Mouse (Mus musculus) spleen, postnatal 36 days (tissue): Measurements from ENCODE around the gene Slc9a9.

Experiments
- DNase-seq, 2 experiments: peaks; one replicate each; pipeline ENCODE4 v3.0.0; 2022; ENCODE audit warnings: low spot score in 2 of 2, mixed read lengths in 1 of 2

The Slc9a9 gene

DNA sequence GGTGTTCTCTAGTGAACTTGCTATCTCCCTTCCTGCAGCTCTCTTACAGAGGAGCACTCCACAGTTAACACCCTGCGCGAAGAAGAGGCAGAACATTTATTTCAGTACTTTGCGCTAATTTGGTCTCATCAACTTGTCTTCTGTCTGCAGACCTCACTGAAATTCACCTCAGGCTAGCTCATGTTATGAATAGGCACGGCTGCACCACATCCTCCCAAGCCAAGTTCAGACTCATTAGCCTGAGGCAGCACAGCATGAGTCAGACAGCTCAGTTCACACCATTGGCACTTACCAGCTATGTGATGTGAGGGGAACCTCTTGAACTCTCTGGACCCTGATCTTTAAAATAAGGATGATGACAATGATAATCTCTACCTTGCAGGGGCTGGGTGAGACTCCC, 482.0 kb downstream of the Slc9a9 start:
- no peak for DNase-seq

DNA sequence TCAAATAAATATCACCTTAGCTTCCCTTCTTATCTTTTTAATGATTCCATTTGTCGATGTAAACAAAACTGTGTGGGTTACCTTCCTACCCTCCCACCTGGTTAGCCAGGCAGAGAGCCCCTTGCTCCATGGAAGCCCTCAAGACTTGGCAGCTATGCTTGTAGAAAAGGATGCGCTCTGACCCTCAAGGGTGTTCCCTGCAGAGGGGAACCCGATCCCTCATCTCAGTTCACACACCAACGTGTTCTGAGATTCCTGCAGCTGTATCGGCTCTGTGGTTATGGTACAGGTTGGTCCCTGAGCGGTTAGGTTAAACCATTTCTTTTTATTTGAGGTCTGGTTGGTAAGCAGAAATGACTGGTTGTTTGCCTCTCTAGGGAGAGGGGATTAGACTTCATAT, 484.3 kb downstream of the Slc9a9 start:
- DNase-seq = no peak

DNA sequence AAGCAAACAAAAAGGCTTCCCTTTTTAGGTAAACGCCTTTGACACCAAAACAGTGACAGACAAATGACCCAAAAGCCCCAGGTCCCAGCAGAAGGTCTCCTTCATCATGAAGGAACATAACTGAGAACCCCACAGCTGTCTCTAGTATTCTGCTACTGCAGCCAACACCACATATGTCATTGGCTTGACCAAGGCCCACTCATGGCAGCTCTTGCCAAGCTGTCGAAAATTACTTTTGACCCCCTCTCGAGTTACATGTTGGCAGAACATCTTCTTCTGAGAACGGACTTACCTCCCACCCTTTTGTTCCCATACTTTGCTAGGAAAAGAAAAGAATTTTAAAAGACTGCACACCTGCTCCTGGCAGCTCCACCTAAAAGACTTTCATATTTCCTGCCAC, 488.2 kb downstream of the Slc9a9 start:
- no peak for DNase-seq

DNA sequence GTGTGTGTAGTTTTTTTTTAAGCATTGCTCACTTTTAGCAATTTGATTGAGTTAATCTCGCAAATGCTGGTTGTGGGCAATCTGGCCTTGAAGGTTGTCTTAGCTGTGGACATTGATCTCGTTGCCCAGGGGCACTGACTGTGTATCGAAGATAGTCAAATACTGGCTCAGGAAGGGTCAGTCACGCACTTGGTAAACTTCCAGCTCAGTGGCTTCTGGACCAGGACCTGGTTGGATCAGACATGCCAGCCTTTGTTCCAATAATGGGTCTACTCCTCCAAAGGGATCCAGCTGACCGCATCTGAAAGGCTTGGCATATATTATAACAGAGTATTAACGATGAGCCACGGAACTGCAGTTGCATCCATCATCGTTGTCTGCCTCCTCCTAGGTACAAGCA, 489.2 kb downstream of the Slc9a9 start:
- no peak for DNase-seq

DNA sequence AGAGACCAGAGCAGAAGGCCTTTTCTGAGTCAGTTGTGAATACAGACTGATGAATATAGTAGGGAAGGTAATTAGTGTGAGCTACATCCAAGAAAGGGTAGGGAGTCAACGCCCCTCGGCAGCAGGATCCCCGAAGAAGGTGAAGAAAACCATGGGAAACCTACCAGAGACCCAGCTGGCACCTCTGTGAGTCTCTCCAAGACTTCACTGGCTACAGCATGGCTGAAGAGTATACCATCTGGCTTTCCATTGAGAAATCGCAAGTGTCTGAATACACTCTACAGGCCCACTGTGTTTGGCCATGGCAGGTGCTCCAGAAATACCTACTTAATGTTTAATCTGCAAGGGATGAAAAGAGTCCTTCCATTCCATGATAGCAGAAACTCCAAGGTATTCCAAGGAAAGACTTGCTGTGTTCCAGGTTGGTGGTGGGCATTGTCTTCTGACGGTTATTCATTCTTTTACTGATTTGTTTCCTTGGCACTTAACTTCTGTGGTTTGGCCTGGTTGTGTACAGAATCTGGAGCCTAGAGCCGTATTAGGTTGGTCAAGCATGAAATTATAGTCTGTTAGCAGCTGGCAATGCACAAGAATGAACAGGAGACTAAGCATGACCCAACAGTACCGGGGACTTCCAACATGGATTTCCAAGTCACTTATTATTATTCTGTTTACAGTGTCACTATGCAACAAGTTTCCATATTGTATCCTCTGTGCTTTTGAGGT, 491.0 kb downstream of the Slc9a9 start:
- DNase-seq = no peak

DNA sequence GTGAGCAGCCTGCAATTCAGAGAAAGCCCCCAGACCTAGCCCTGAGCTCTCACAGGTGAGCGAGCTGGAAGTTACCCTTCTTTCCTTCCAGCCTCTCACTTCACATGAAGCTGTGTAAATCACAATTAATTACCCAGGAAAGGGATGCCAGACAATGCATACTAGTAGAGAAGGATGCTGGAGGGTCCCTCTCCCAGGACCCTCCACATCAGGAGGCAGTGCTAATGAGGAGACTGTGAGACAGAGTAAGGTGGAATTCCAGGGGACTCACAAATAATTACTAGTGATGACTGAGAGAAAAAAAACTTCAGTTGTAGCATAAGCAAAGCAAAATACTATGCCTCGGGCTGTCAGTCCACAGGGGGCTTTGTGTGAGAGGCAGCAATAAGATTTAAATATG, 492.0 kb downstream of the Slc9a9 start:
- no peak for DNase-seq

DNA sequence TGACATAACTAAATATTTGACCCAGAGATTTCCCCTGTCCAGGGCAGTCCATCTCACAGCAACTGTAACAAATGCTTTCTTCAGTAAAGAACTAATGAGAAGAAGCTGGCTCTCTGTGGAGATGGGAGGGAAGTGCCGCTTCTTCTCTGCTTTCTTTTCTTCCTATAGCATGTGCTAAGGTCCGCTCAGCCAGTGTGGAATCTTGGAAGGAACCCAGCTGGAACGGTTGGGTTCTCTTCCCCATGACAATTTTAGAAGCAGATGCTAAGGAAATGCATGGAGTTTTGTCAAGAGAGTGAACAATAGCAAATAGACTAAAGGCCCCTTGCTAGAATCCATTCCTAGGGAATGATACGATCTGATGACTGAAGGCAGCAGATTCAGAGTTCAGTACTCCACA, 496.5 kb downstream of the Slc9a9 start:
- no peak for DNase-seq

DNA sequence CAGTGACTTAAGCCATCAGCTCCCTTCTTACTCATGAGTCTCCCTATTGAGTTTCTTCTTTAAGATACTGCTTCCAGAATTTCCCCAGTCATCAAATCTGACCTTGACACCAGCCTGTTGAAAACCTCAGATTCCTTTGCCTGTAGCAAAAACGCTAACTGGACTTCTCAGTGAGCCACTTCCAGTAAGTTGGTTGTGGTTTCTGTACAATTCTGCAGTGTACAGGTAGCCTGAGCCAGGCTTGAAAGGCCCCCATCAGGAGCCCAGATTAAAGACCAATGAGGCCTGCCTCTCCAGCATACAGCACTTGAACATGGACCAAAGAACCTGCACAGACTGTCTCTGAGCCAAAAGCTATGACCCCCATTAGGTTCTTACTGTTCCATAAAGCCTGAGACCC, 498.1 kb downstream of the Slc9a9 start:
- no peak for DNase-seq

DNA sequence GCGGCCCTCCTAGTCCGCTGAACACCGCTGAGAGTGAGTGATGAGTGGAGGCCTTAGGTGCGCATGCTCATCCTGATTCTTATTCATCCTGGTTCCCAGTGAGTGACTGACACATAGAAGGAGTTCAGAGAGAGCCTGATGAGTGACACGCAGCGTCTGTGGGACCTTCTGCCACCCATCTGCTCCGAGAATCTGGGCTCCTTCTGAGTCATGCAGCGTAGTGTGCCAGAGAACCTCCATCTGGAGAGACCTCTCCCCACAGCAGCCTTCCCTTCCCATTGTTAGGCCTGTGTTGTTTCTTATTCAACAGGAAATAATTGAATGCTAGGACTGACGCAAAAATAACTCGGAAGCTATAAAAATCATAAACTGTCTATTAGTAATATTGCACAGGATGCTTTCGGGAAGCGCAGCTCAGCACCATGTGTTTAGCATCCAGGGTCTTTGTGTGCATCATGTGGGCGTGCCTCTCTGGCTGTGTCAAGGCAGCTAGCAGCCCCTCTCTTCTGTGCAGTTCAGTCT, 498.8 kb downstream of the Slc9a9 start:
- no peak for DNase-seq

DNA sequence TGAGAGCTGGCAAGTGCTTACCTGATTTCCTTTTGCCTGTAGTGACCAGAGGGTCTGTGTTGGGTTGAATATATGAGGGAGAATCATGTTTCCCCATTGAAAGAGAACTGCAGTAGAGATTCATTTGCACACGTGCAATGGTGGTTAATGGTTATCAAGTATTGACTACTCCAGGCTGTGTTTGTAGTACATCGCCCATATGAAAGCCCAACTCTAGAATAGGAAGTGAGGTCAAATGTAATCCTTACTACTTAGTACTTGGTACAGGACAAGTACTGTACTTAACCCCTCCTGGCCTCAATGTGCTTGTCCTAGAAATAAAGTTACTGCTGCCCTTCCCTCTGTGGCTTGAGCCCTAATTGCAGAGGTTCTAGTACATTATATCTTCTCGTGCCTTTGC, 508.5 kb downstream of the Slc9a9 start:
- DNase-seq = no peak

DNA sequence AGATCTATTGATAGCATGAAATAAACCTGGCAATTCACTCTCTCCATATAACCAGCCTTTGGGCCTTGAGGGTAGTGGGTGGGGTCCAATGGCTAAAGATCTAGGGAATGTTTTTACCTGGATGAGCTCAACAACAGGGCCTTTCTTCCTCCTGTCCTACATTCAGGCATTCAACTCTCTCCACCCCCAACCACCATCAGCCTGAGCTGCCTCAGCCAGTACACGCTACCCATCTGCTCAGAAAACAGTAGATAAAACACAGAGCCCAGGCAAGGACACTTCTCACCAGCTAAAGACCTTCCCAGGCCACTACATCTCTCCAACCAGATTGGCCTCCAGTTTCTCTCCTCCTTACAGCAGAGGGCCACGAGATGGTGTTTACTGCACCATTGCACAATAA, 510.3 kb downstream of the Slc9a9 start:
- DNase-seq = no peak

DNA sequence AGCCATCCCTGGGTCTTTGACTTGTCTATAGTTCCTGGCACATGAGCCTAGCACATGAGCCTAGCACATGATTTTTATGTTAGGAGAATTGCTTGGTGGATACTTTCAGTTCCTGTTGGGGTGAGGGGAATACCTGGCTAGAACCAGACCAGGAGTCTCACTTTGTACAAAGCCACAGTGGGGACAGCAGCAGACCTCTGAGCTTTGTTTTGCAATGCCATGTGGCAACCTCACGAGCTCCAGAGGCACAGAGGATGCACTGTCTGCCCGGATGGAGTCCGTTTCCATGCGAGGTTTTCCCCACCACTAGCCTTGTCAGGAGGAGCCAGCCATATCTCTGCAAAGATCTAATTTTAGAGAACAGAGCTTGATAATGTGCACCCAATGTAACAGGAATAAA, 510.9 kb downstream of the Slc9a9 start:
- DNase-seq = peak in 1 of 2 experiments; percentile 11

DNA sequence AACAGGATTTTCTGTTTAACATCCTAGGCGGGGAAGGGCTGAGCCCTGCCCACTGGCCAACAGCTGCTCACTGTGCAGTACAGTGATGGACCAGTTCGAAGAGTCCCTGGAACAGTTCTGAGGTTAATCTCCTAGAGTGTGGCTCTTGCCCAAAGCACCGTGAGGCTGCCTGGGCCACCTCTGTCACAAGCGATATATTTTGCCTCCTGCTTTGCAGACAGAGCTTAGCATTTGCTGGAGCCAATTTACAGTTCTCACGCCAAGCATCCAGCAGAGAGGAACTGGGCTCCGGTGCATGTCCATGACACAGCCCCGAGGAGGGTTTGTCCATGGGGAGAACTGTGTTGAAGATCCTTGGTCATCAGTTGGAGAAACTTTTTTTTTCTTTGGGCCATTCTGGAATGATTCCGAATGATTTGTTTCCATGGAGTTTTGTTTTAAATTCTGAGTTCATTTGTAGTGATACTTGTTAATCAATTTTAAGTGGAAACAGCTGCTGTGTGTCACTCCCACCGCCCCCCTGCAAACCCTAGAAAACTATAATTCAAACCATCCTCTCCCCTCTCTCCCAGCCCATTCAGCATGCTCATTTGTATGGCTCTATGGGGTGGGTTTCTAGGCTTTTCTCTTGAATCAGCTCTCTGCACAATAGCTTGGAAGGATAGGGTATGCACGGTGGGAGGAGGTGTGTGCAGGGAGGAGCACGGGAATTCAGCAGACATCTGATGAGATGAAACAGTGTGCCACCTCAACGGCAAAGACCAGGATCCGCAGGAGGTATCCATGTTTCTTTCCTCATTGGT, 511.7 kb downstream of the Slc9a9 start:
- DNase-seq = no peak

DNA sequence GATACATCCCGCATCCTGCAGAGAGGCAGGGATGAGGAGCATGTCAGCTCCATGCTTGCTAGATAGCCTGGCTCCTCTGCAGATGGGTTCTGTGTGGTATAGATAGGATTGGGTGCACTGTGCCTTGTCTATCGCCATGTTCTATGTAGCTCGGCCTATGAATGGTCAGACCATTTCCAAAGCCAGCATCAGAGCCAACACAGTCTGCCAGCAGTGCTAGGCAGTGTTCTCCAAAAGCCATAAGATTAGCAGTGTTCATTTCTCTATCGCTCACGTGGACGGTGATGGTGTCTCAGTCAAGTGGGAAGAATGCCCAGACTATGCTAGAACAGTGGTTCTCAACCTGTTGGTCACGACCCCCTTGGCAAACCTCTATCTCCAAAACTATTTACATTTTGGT, 512.6 kb downstream of the Slc9a9 start:
- DNase-seq = no peak

DNA sequence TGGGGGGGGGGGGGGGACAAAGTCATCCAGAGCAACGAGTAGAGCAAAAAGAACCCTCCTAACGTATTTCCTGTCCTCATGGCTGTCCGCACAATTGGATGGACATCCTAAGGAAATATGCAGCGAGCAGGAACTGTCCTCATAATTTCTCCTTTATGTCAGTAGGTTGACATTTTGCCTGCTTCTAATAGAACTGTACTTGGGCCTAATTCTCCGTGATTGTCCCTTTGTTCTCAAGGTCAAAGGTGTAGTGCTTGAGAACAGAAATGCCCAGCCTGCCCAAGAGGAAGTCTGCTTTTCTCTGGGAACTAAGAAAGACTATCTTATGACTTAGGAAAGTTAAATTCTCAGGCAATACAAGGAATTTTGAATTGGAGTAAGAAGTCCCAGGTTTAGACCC, 514.7 kb downstream of the Slc9a9 start:
- DNase-seq = no peak

DNA sequence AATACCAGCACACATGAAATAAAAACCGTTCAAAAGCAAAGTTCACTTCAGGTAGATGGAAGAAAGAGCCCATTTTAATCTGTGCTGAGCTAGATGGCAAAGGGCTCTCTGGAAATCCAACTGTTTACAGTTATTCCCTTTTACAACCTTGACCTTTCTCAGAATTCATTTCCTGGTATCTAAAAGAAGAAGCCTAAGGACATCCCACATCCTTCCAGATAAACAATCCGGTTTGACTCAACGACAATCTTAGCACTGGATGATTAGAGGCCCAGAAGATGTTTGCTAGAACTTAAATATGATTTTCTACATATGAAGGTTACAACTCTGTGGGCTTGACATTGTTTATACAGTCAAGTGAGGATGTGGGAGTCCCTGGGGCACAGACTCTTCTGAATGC, 516.1 kb downstream of the Slc9a9 start:
- no peak for DNase-seq

DNA sequence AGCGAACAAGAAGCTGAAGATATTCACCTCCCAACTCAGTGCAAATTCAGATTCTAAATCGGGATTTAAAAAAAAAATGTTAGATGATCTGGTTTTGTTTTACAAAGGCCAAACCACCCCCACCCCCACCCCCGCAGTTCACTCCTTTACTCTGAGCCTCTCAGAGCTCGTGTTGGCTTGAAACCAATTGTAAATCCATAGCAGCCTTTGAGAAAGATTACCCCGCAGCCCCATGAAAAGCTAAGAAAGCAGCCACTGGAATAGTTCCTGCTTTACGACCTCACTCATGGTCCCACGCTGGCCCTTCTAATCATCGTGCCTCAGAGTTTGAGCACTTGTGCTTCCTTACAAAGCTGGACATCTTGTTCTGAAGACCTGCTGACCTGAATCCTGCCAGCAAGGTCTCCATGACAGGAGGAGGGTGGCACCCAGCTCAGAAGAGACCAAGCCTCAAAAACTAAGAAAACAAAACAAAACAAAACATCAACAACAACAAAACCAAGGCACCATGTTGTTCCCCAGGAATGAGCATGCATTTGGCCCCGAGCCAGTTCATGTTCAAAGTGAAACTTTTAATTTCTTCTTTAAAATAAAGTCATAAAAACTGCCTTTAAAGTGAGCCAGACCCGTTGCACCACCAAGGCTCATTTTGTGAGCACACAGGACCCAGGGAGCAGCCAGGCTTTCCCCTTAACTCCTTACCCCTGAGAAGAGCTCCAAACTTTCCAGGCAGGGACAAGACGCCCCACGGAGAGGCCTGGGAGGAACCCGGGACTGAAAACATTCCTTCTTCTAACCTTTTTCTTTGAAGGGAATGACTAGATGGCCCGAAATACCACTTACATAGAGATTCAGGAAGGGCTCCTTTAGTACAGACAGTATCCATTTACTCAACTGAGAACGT, 516.9 kb downstream of the Slc9a9 start:
- DNase-seq = no peak

DNA sequence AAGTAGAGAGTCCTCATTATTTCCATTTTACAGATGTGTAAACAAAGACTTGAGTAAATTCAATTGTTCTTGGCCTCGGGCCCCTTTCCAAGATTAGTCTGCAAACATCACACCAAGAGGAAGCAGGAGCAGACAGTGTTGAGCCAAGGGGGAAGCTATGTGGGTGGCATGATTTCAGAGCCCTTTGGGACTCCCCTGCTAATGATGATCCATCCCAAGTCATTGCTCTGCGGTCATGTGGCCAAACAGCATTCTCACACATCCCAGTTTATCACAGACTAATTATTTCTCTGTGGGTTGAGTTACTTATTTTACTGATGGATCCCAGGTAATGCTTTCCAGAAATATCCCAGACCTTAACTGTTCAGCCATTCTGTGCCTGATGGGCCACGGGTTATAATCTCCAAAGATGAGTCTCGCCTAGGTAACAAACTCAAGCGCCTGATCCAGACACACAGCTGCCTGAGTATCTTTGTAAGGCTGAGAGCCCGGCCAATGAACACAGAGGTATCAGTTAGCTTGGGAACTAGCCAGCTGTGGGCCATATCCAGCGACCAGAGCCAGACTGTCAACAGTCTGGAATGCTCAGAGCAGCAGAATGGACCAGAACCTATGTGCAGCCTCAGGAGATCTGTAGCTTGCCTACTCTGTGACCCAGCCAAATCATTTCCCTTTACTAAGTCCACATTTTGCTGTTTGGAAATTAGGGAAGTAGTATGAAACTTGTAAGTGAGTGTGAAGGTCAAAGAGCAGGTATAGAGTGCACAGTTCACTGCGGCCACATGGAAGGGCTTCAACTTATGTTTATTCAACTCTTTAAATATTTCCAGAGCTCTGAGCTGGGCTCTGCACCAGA, 518.9 kb downstream of the Slc9a9 start:
- DNase-seq = no peak

DNA sequence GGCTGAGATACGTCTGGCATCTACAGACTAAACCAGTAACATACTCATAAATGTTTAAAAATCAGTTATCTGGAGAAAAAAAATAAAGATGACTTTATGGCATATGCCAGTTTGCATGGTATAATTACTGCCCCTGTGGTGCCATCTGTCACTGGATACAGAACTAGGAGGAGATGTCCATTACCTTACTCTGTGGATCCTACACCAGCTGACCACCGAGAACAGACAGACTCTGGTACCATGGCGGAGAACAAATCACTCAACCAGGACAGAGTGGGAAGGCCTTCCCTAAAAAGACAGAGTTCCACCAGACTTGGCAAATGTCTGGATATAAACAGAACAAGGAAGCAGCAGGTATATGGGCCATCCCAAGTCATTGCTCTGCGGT, 519.5 kb downstream of the Slc9a9 start:
- DNase-seq = no peak

DNA sequence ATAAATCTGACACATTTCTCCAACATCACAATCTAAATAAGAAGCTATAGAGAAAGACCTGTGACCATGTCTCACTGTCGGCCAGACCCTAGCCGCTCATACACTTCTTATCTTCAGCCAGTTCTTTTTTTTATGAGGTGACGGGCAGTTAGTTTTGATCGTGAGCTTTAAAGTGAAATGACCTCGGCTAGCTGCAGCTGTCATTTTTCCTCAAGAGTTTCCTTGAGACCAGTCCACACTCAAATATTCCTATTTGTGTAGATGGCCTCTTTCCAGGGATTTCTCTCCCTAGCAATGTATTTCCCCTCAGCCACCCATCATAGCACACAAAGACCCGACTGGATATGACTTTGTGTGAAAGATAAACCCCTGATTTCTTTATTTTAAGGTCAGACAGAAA, 521.7 kb downstream of the Slc9a9 start:
- DNase-seq = no peak

DNA sequence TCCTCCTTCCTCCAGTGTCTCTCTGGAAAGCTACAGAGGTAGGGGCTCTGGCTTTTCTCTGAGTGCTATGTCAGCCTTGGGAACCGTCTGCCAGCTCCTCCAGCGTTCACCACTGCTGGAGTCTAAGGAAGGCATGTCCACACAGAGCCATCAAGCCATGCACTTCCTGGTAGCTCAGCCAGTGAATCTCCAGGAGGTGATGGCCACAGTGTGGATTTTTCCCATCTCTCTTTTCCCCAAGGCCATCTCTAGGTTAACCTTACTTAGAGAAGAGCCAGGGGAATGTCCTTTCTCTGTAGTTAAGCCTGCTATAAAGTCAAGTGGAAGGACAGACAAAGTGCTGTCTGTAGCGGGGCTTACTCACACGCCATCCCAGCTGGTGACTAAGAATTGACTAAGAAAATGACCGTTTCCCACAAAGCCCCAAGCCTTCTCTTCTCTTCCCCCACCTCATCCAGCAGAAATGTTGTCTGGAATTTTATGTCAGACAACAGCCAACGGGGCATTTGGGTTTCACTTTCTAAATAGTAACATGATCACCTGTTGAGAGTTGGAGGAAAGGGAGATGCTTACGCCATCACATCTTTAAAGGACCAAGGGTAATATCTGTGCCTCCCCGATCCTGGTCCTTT, 523.3 kb downstream of the Slc9a9 start:
- DNase-seq = no peak
